Mouse (Mus musculus) testis, adult 2 months (tissue): ENCODE data around the gene Grpel1.

ENCODE experiments used
- CTCF ChIP-seq: fragments of 200-500 bp; IDR thresholded peaks from 2 replicates; pipeline ENCODE4 v1.5.1; 2012; ENCODE audit warnings: low read depth, mild to moderate bottlenecking, inconsistent platforms, low read length, moderate library complexity; ENCODE audit not compliant: control insufficient read depth, insufficient read depth, insufficient replicate concordance
- POLR2A ChIP-seq: fragments of 200-500 bp; IDR thresholded peaks from 2 replicates; pipeline ENCODE4 v1.6.1; 2012; ENCODE audit warnings: low read depth, mild to moderate bottlenecking, inconsistent platforms, low read length, moderate library complexity; ENCODE audit not compliant: control insufficient read depth

DNA sequence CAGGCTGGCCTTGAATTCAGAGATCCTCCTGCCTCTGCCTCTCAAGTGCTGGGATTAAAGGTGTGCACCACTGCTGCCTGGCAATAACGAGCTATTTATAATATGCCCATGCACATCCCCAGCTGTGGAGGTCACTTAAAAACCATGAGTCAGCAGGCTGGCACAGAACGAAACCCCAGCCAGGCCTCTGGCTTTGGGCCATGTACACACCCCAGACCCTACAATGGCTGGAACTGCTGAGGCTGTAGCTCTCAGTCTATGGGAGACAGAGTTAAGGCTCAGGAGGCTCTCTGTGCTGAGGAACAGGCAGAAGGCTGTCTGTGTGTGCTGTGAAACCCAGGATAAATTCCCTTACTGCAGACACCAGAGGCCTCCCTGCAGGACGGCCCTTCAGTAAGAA, 24.1 kb upstream of the Grpel1 start:
- TF ChIP-seq POLR2A: no peak
- no peak for TF ChIP-seq CTCF
